Mouse (Mus musculus) liver, embryonic 14.5 days (tissue): Measurements from ENCODE around the gene Sstr5.

ENCODE experiments used
- CTCF ChIP-seq: IDR thresholded peaks from 2 replicates; pipeline ENCODE4 v1.5.1; 2016; ENCODE audit warnings: antibody characterized with exemption, low read depth, control low read depth
- EP300 ChIP-seq: IDR thresholded peaks from 2 replicates; pipeline ENCODE4 v1.6.1; 2016; ENCODE audit warnings: antibody characterized with exemption, low read depth

- TF ChIP-seq CTCF: no peak
- no peak for TF ChIP-seq EP300
Measured at GRCm38 (mm10) chr17:25445841-25446240, 51.2 kb downstream of the Sstr5 start.
